Mouse (Mus musculus) intestine, postnatal 0 days (tissue): ENCODE measurements around the gene Smurf1. TPM values are rescaled to one million over a fixed set of nuclear protein-coding genes. Genes with fewer than 3 reads are reported as not detected.

ENCODE experiments used
- ATAC-seq: fragments of 200-750 bp; cut with Nextera tagmentation; 2 replicates; pipeline ENCODE4 v1.8.0; 2017; ENCODE audit warnings: mild to moderate bottlenecking, moderate TSS enrichment, moderate library complexity
- H3K27ac ChIP-seq: fragments of 300-500 bp; sonication (generic); 2 replicates; pipeline ENCODE4 v1.5.1; 2014; ENCODE audit warnings: mild to moderate bottlenecking, low read depth, low read length, moderate library complexity
- H3K27me3 ChIP-seq: fragments of 300-500 bp; sonication (generic); replicated peaks from 2 replicates; pipeline ENCODE4 v1.6.1; 2014; ENCODE audit warnings: low read length, mixed read lengths; ENCODE audit not compliant: control insufficient read depth, insufficient read depth
- H3K36me3 ChIP-seq: fragments of 300-500 bp; sonication (generic); 2 replicates; pipeline ENCODE4 v1.6.1; 2014; ENCODE audit warnings: mild to moderate bottlenecking, moderate library complexity; ENCODE audit not compliant: control insufficient read depth, insufficient read depth
- H3K4me1 ChIP-seq: fragments of 300-500 bp; sonication (generic); replicated peaks from 2 replicates; pipeline ENCODE4 v1.6.1; 2014; ENCODE audit warnings: antibody characterized with exemption, low read length, mixed read lengths; ENCODE audit not compliant: control insufficient read depth, insufficient read depth
- H3K4me2 ChIP-seq: fragments of 300-500 bp; sonication (generic); replicated peaks from 2 replicates; pipeline ENCODE4 v1.6.1; 2014; ENCODE audit warnings: low read depth, mild to moderate bottlenecking, moderate library complexity
- H3K4me3 ChIP-seq: fragments of 300-500 bp; sonication (generic); 2 replicates; pipeline ENCODE4 v1.5.1; 2014; ENCODE audit warnings: low read depth, low read length
- H3K9ac ChIP-seq: fragments of 300-500 bp; sonication (generic); 2 replicates; pipeline ENCODE4 v1.6.1; 2014; ENCODE audit warnings: mild to moderate bottlenecking, low read depth, low read length
- H3K9me3 ChIP-seq: fragments of 300-500 bp; sonication (generic); 2 replicates; pipeline ENCODE4 v1.6.1; 2016; ENCODE audit warnings: mixed run types; ENCODE audit not compliant: control insufficient read depth
- CTCF ChIP-seq: sonication (generic); IDR thresholded peaks from 2 replicates; pipeline ENCODE4 v1.5.1; 2016; ENCODE audit warnings: low read depth, mild to moderate bottlenecking, control low read depth, antibody characterized with exemption, moderate library complexity
- WGBS: fragments of 180-500 bp; shearing (Covaris S2); extraction: QIAGEN DNeasy Blood & Tissue Kit; methylation state at CpG from one replicate; pipeline ENCODE4 v1.1.7; 2014; 5-methylcytosine and 5-hydroxymethylcytosine counted together
- polyA plus RNA-seq: library from polyadenylated mRNA; unstranded; fragments of >200 nt; fragmentation: Nextera tagmentation; extraction: Ambion mirVana; gene quantifications from 2 replicates; pipeline ENCODE4 v1.2.1, GENCODE M21; 2015

The Smurf1 gene
- polyA plus RNA-seq, 1 experiment from 2014 or later = 7.4 TPM

- Histone ChIP-seq H3K27me3 (no peaks in the 10 kb centered on the region), H3K9ac (no peak overlapping the region), H3K9me3 (no peaks in the 10 kb centered on the region), H3K4me1 (no peaks in the 10 kb centered on the region), H3K36me3 (peaks cover 36% of the 10 kb centered on the region), H3K4me2 (no peak overlapping the region), H3K4me3 (no peak overlapping the region), H3K27ac (no peak overlapping the region)
- WGBS = 5% methylated on average over 13 of the region's 13 CpGs
- ATAC-seq = no peak; the same call in 1 of the 2 replicates
- TF ChIP-seq CTCF = peak; percentile 99
Measured at GRCm38 (mm10) chr5:144875892-144876291, 89.8 kb downstream of the Smurf1 start.

GRCm38 (mm10) chr5:144875227-144875626, 90.4 kb downstream of the Smurf1 start:
- no peak for ATAC-seq
- no peak for TF ChIP-seq CTCF
- Histone ChIP-seq H3K4me3 (no peak overlapping the region), H3K4me2 (no peak overlapping the region), H3K9me3 (no peaks in the 10 kb centered on the region), H3K27me3 (no peaks in the 10 kb centered on the region), H3K27ac (no peak overlapping the region), H3K36me3 (peaks cover 29% of the 10 kb centered on the region), H3K9ac (no peak overlapping the region), H3K4me1 (no peaks in the 10 kb centered on the region)
- WGBS = 91% methylated on average over 6 of the region's 6 CpGs

GRCm38 (mm10) chr5:144872867-144873266, 92.8 kb downstream of the Smurf1 start:
- WGBS = 85% methylated on average over 3 of the region's 3 CpGs
- Histone ChIP-seq H3K4me1 (no peaks in the 10 kb centered on the region), H3K9me3 (no peaks in the 10 kb centered on the region), H3K4me2 (no peak overlapping the region), H3K27me3 (no peaks in the 10 kb centered on the region), H3K9ac (no peak overlapping the region), H3K36me3 (peaks cover 12% of the 10 kb centered on the region; the same call in 1 of the 2 replicates), H3K4me3 (no peak overlapping the region), H3K27ac (no peak overlapping the region)
- TF ChIP-seq CTCF = no peak
- ATAC-seq = no peak

- Histone ChIP-seq H3K4me2 (no peak overlapping the region), H3K27ac (no peak overlapping the region), H3K27me3 (no peaks in the 10 kb centered on the region), H3K9ac (no peak overlapping the region), H3K36me3 (peaks cover 6% of the 10 kb centered on the region; the same call in 1 of the 2 replicates), H3K4me1 (no peaks in the 10 kb centered on the region), H3K9me3 (no peaks in the 10 kb centered on the region), H3K4me3 (no peak overlapping the region)
- no peak for TF ChIP-seq CTCF
- no peak for ATAC-seq
- 78% methylated on average over 5 of the region's 5 CpGs for WGBS
Measured at GRCm38 (mm10) chr5:144872326-144872725, 93.3 kb downstream of the Smurf1 start.

GRCm38 (mm10) chr5:144871775-144872174, 93.9 kb downstream of the Smurf1 start:
- H3K4me2 ChIP-seq = no peak overlapping the region
- no peak overlapping the region for H3K4me3 ChIP-seq
- no peak for ATAC-seq
- WGBS = 90% methylated on average over 1 of the region's 1 CpGs
- H3K27ac ChIP-seq = no peak overlapping the region
- no peaks in the 10 kb centered on the region for H3K4me1 ChIP-seq
- no peaks in the 10 kb centered on the region for H3K9me3 ChIP-seq
- H3K36me3 ChIP-seq = peaks cover under 1% of the 10 kb centered on the region; the same call in 1 of the 2 replicates
- H3K27me3 ChIP-seq = no peaks in the 10 kb centered on the region
- H3K9ac ChIP-seq = no peak overlapping the region
- peak; percentile 54 for TF ChIP-seq CTCF

- H3K9ac ChIP-seq = no peak overlapping the region
- ATAC-seq = no peak
- 78% methylated on average over 7 of the region's 7 CpGs for WGBS
- H3K4me1 ChIP-seq = no peaks in the 10 kb centered on the region
- H3K27ac ChIP-seq = no peak overlapping the region
- no peaks in the 10 kb centered on the region for H3K36me3 ChIP-seq
- no peak overlapping the region for H3K4me2 ChIP-seq
- H3K27me3 ChIP-seq = no peaks in the 10 kb centered on the region
- H3K9me3 ChIP-seq = no peaks in the 10 kb centered on the region
- TF ChIP-seq CTCF = no peak
- H3K4me3 ChIP-seq = no peak overlapping the region
Measured at GRCm38 (mm10) chr5:144870782-144871181, 94.9 kb downstream of the Smurf1 start.

- Histone ChIP-seq H3K27ac (no peak overlapping the region), H3K27me3 (no peaks in the 10 kb centered on the region), H3K4me1 (no peaks in the 10 kb centered on the region), H3K36me3 (no peaks in the 10 kb centered on the region), H3K9me3 (no peaks in the 10 kb centered on the region), H3K4me2 (no peak overlapping the region), H3K4me3 (no peak overlapping the region), H3K9ac (no peak overlapping the region)
- TF ChIP-seq CTCF = no peak
- 77% methylated on average over 7 of the region's 7 CpGs for WGBS
- no peak for ATAC-seq
Measured at GRCm38 (mm10) chr5:144869466-144869865, 96.2 kb downstream of the Smurf1 start.
